Mouse (Mus musculus) ES-Bruce4 (cell line): ENCODE data around the gene Maml2. TPM values are rescaled to one million over a fixed set of nuclear protein-coding genes. Genes with fewer than 3 reads are reported as not detected.

Source experiments
- H3K27ac ChIP-seq: 2 replicates; pipeline ENCODE4 v1.5.1; 2012; ENCODE audit warnings: low read length, inconsistent platforms; ENCODE audit not compliant: insufficient read depth
- H3K27me3 ChIP-seq: 2 replicates; pipeline ENCODE4 v1.6.1; 2012; ENCODE audit warnings: mild to moderate bottlenecking, low read length, inconsistent platforms; ENCODE audit not compliant: control insufficient read depth, poor library complexity, insufficient read depth, severe bottlenecking
- H3K36me3 ChIP-seq: 2 replicates; pipeline ENCODE4 v1.6.1; 2012; ENCODE audit warnings: inconsistent platforms, mild to moderate bottlenecking, low read length, moderate library complexity; ENCODE audit not compliant: control insufficient read depth, poor library complexity, insufficient read depth, severe bottlenecking
- H3K4me1 ChIP-seq: one replicate; pipeline ENCODE4 v1.8.1; 2011; ENCODE audit warnings: low read length; ENCODE audit not compliant: control insufficient read depth, insufficient read depth
- H3K4me3 ChIP-seq: 2 replicates; pipeline ENCODE4 v1.5.1; 2011; ENCODE audit warnings: low read depth, mild to moderate bottlenecking, low read length
- H3K9ac ChIP-seq: 2 replicates; pipeline ENCODE4 v1.6.1; 2012; ENCODE audit warnings: low read depth, mild to moderate bottlenecking, inconsistent platforms; ENCODE audit not compliant: poor library complexity, severe bottlenecking
- H3K9me3 ChIP-seq: replicated peaks from 2 replicates; pipeline ENCODE4 v1.6.1; 2012; ENCODE audit warnings: mild to moderate bottlenecking, low read length, inconsistent platforms; ENCODE audit not compliant: control insufficient read depth, poor library complexity, insufficient read depth, severe bottlenecking
- CTCF ChIP-seq: IDR thresholded peaks from one replicate; pipeline ENCODE4 v1.8.1; 2011; ENCODE audit warnings: low read depth, low read length
- EP300 ChIP-seq: IDR thresholded peaks from 2 replicates; pipeline ENCODE4 v1.6.1; 2011; ENCODE audit warnings: low read depth, low read length; ENCODE audit not compliant: insufficient read depth
- POLR2A ChIP-seq: IDR thresholded peaks from one replicate; pipeline ENCODE4 v1.8.1; 2011; ENCODE audit warnings: low read length; ENCODE audit not compliant: insufficient read depth
- polyA plus RNA-seq: library from polyadenylated mRNA; stranded (reverse); fragments of >200 nt; gene quantifications from 2 replicates; pipeline ENCODE4 v1.2.4, GENCODE M21; 2011; ENCODE audit warnings: low read depth; ENCODE audit not compliant: missing spikeins, insufficient read depth, insufficient read length

Maml2 gene
- polyA plus RNA-seq, 1 experiment, result 1.4 TPM

GRCm38 (mm10) chr9:13414230-13414766 is 116.5 kb downstream of the Maml2 start:
- no peak overlapping the region for H3K27ac ChIP-seq
- no peaks in the 10 kb centered on the region for H3K9me3 ChIP-seq
- no peak overlapping the region for H3K4me3 ChIP-seq
- H3K36me3 ChIP-seq, result no peaks in the 10 kb centered on the region
- H3K9ac ChIP-seq, result no peak overlapping the region
- H3K27me3 ChIP-seq, result no peaks in the 10 kb centered on the region
- no peak for TF ChIP-seq CTCF
- TF ChIP-seq POLR2A, result no peak
- TF ChIP-seq EP300, result no peak
- H3K4me1 ChIP-seq, result no peaks in the 10 kb centered on the region

GRCm38 (mm10) chr9:13425031-13425940 is 127.5 kb downstream of the Maml2 start:
- Histone ChIP-seq H3K27ac (no peak overlapping the region), H3K27me3 (no peaks in the 10 kb centered on the region), H3K4me1 (no peaks in the 10 kb centered on the region), H3K4me3 (no peak overlapping the region), H3K36me3 (no peaks in the 10 kb centered on the region), H3K9ac (no peak overlapping the region), H3K9me3 (no peaks in the 10 kb centered on the region)
- TF ChIP-seq EP300 (no peak), CTCF (no peak), POLR2A (no peak)

GRCm38 (mm10) chr9:13429477-13430125 is 131.8 kb downstream of the Maml2 start:
- Histone ChIP-seq H3K9ac (no peak overlapping the region), H3K27ac (no peak overlapping the region), H3K36me3 (no peaks in the 10 kb centered on the region), H3K9me3 (no peaks in the 10 kb centered on the region), H3K27me3 (no peaks in the 10 kb centered on the region), H3K4me1 (no peaks in the 10 kb centered on the region), H3K4me3 (no peak overlapping the region)
- no peak for TF ChIP-seq EP300
- TF ChIP-seq POLR2A, result no peak
- no peak for TF ChIP-seq CTCF

- no peak overlapping the region for H3K9ac ChIP-seq
- H3K36me3 ChIP-seq, result no peaks in the 10 kb centered on the region
- no peak overlapping the region for H3K27ac ChIP-seq
- TF ChIP-seq EP300 (no peak), POLR2A (no peak), CTCF (no peak)
- no peaks in the 10 kb centered on the region for H3K9me3 ChIP-seq
- no peaks in the 10 kb centered on the region for H3K4me1 ChIP-seq
- no peaks in the 10 kb centered on the region for H3K27me3 ChIP-seq
- no peak overlapping the region for H3K4me3 ChIP-seq
Observed at GRCm38 (mm10) chr9:13430302-13430701, 132.5 kb downstream of the Maml2 start.

GRCm38 (mm10) chr9:13430744-13431143 is 133.0 kb downstream of the Maml2 start:
- TF ChIP-seq CTCF, result no peak
- no peak for TF ChIP-seq EP300
- no peak for TF ChIP-seq POLR2A
- H3K4me1 ChIP-seq, result no peaks in the 10 kb centered on the region
- H3K36me3 ChIP-seq, result no peaks in the 10 kb centered on the region
- no peak overlapping the region for H3K9ac ChIP-seq
- no peak overlapping the region for H3K27ac ChIP-seq
- no peaks in the 10 kb centered on the region for H3K27me3 ChIP-seq
- no peaks in the 10 kb centered on the region for H3K9me3 ChIP-seq
- no peak overlapping the region for H3K4me3 ChIP-seq

- no peaks in the 10 kb centered on the region for H3K9me3 ChIP-seq
- H3K4me3 ChIP-seq, result no peak overlapping the region
- H3K27ac ChIP-seq, result no peak overlapping the region
- H3K27me3 ChIP-seq, result no peaks in the 10 kb centered on the region
- H3K9ac ChIP-seq, result no peak overlapping the region
- TF ChIP-seq POLR2A, result no peak
- no peak for TF ChIP-seq CTCF
- TF ChIP-seq EP300, result no peak
- no peaks in the 10 kb centered on the region for H3K4me1 ChIP-seq
- H3K36me3 ChIP-seq, result no peaks in the 10 kb centered on the region
Observed at GRCm38 (mm10) chr9:13431646-13432045, 133.9 kb downstream of the Maml2 start.
